In genomic region chr13:5347503-5348469, GRCm38 (mm10) we compare ENCODE assay signal across 8 mouse cellular contexts.
DNase-seq lines count a peak whose midpoint lies in the region; ATAC-seq lines count a peak whose summit lies in the region.

No protein-coding gene starts in this region.

- H3K36me3 ChIP-seq in midbrain, embryonic 10.5 days = no peaks in the 10 kb centered on the region
- no peaks in the 10 kb centered on the region for H3K36me3 ChIP-seq in midbrain, embryonic 16.5 days (ENCODE audit: control insufficient read depth, insufficient read depth, low read length)
- no peaks in the 10 kb centered on the region for H3K36me3 ChIP-seq in embryonic facial prominence, embryonic 10.5 days (replicated peaks)

- no peak overlapping the region for H3K4me3 ChIP-seq in midbrain, embryonic 10.5 days
- no peak overlapping the region for H3K4me3 ChIP-seq in midbrain, embryonic 16.5 days (ENCODE audit: low read depth, low read length)
- H3K4me3 ChIP-seq in embryonic facial prominence, embryonic 10.5 days = no peak overlapping the region

- peak; percentile 17 for DNase-seq in midbrain, embryonic 10.5 days (ENCODE audit: low spot score)
- peak; percentile 8 for DNase-seq in embryonic facial prominence, embryonic 10.5 days (ENCODE audit: low spot score)
- peak; percentile 27 to 47 for DNase-seq in heart, postnatal 36 days
- peak; percentile 5 for DNase-seq in right cerebral cortex, postnatal 25 days
- no peak for DNase-seq in kidney, postnatal 10 days
- no peak for DNase-seq in testis, postnatal 14 days (ENCODE audit: low spot score)
- DNase-seq in thymus, postnatal 0 days (ENCODE audit: low spot score) = no peak

- H3K27me3 ChIP-seq in midbrain, embryonic 10.5 days (ENCODE audit: low read depth, poor library complexity, severe bottlenecking) = no peaks in the 10 kb centered on the region
- H3K27me3 ChIP-seq in midbrain, embryonic 16.5 days (ENCODE audit: control insufficient read depth, insufficient read depth, low read depth, low read length) = no peaks in the 10 kb centered on the region
- H3K27me3 ChIP-seq in embryonic facial prominence, embryonic 10.5 days (replicated peaks; ENCODE audit: low read depth, poor library complexity, severe bottlenecking) = no peaks in the 10 kb centered on the region

- intact Hi-C loops in heart, postnatal 36 days (cut with DNase I) = loop anchor here (5.0 kb wide), 3 partner anchors 85 to 520 kb away; no protein-coding TSS in a partner anchor

- no peak overlapping the region for H3K27ac ChIP-seq in midbrain, embryonic 10.5 days (replicated peaks)
- no peak overlapping the region for H3K27ac ChIP-seq in midbrain, embryonic 16.5 days (ENCODE audit: low read length)
- H3K27ac ChIP-seq in embryonic facial prominence, embryonic 10.5 days (replicated peaks) = no peak overlapping the region

- WGBS in midbrain, embryonic 10.5 days = 70% methylated on average over 6 of the region's 6 CpGs
- 81% methylated on average over 6 of the region's 6 CpGs for WGBS in midbrain, embryonic 16.5 days
- WGBS in embryonic facial prominence, embryonic 10.5 days = 71% methylated on average over 6 of the region's 6 CpGs

- H3K4me2 ChIP-seq in midbrain, embryonic 16.5 days (ENCODE audit: low read length) = no peak overlapping the region

- no peaks in the 10 kb centered on the region for H3K4me1 ChIP-seq in midbrain, embryonic 10.5 days
- H3K4me1 ChIP-seq in midbrain, embryonic 16.5 days (ENCODE audit: control insufficient read depth, insufficient read depth, low read length) = no peaks in the 10 kb centered on the region
- peaks cover 8% of the 10 kb centered on the region for H3K4me1 ChIP-seq in embryonic facial prominence, embryonic 10.5 days

- H3K9ac ChIP-seq in midbrain, embryonic 16.5 days (ENCODE audit: low read depth, low read length) = no peak overlapping the region

- H3K9me3 ChIP-seq in midbrain, embryonic 10.5 days (replicated peaks) = no peaks in the 10 kb centered on the region
- H3K9me3 ChIP-seq in midbrain, embryonic 16.5 days (replicated peaks; ENCODE audit: control insufficient read depth, low read length, poor library complexity, severe bottlenecking) = no peaks in the 10 kb centered on the region
- H3K9me3 ChIP-seq in embryonic facial prominence, embryonic 10.5 days = no peaks in the 10 kb centered on the region

- no peak for ATAC-seq in midbrain, embryonic 16.5 days

Comparison
In these comparisons a context has a peak if more than half of its experiments do, and no peak if none do; other contexts are left out.
1. DNase-seq: peak in midbrain, embryonic 10.5 days (single experiment), embryonic facial prominence, embryonic 10.5 days (single experiment), heart, postnatal 36 days (2 of 2) and right cerebral cortex, postnatal 25 days (single experiment); none in kidney, postnatal 10 days (single experiment), testis, postnatal 14 days (single experiment) and thymus, postnatal 0 days (single experiment).